Mouse (Mus musculus): ENCODE measurements around the gene N4bp1. TPM values are rescaled to one million over a fixed set of nuclear protein-coding genes. Genes with fewer than 3 reads are reported as not detected.
A peak's percentile ranks its signal among the peaks of the same experiment; 100 is the strongest.

Gene N4bp1
- total RNA-seq, 2 experiments from 2014 or later: 14.3 to 14.9 TPM

DNA sequence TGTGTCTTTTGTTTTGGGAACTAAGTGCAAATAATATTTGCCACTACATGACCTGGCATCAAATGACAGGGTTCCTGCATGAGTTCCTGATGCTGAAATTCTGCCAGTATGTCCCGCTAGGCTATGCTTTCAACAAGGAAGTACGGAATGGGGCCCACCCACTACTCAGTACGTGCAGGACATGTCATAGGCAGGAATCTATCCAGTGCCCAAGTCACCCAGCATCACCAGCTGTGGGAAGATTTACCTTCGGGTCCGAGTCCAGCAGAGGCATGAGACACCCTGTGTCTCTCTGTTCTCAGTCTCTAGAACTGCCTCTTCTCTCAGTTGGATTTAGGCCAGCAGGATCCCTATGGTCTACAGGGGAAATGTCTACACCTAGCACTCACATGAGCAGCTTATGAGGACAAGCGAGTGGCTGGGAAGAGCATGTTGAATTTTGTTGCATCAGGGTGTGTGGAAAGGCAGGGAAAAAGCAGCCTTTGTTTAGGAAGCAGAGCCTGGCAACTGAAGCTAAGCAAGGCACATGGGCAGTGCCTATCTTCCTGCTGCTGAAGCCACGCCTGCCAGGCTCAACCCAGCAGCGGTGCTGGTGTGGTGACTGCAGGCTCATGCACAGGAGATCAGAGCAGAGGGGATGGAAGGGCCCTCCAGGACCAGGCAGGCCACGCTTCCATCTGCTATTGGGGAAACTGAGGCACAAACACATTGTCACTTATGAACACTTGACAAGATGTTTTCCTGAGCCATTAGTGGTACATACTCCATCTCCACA is 59.2 kb downstream of the N4bp1 start:
- DNase-seq: no peak

DNA sequence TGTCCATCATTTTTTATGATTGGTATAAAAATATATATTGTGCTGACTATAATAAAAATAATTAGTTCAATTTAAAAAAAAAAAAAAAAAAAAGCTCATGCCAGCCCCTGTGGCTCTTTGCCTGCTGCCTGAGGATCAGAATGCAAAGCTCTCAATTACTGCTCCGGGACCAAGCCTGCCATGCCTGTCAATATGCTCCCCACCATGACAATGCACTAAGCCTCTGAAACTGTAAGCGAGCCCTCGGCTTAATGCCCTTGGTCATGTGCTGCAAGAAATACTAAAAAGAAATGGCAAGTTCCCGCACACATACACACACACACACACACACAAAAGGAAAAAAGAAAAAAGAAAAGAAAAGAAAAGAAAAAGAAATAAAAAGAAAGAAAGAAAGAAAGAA is 60.3 kb downstream of the N4bp1 start:
- no peak for DNase-seq

DNA sequence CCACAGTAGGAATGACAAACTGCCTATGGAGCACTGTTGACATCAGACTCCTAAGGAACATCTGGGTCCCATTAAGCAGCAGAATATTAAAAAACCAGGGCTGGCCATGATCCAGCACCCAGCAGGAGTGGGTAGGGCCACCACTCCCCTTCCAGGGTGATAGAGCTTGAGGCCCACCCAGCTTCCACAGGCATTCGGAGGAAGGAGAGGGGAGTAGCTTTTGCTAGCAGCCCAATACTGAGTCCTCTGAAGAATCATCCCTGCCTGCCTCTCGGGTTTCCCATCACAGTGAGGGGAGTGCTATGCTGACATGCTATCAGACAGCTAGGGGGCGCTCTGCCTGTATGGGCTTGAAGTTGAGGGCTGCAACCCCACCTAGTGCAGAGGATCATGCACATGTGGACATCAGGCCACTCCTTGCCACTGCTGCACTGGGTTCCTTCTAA is 64.3 kb downstream of the N4bp1 start:
- no peak for DNase-seq

- DNase-seq: no peak
Measured at GRCm38 (mm10) chr8:86820186-86820755, 64.8 kb downstream of the N4bp1 start.

DNA sequence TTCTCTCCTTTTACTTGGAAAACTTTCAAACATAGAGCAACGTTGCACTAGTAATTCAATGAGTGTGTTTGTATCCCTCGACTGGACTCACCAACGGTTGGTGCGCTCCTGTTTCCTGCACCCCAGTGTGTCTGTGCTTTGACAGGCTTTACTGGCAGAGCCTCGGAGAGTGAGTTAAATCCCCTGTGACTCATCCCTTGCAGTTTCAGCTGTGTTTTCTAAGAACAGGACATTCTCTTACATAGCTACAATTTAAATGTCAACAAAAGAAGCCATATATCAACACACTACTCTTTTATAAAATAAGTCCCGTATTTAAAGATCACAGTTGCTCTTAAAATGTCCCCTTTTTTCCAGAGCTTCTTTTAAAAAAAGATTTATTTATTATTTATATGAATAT is 65.6 kb downstream of the N4bp1 start:
- no peak for DNase-seq

DNA sequence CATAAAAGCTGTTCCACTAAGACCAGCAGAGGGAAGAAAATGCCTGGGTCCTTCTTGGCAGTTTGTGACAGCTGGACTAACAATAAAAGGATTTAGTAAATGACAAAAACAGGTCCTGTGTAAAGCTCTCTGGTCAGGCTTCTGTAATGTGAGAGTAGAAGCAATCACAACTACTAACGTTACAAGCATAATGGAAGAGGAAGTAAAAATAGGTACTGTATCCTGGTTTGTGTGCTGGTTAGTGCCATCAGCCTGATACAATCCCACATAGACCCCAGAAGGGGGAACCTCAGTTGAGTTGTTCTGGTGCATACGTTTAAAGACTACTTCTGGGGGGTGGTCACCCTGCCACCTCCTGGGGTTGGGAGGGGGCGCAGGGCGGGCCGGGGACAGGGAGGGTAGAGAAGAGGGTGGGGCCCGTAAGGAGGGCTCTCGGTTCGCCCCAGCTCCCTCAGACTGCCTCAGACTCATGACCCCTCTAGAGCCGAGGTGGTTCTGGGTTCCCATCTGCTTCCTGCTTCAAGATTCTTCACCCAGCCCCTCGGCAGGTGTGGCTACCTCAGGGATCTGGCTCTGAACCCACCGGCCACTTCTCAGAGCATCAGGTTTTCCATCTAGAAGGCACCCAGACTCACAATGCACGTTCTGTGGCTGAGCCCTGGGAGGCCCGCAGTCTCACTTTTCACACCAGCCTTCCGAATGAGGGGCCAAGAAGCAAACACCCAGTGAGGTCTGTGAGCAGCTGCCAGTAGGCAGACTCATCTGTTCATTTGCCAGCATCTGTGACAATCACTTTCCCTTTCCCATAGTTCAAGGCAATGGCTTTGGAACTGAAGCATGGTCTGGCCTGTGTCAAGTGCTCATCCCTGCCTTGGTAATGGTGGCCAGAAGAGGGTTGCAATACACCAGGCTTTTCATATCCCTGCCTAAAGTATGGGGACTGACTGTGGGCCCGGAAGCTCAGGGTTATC is 75.8 kb downstream of the N4bp1 start:
- no peak for DNase-seq

DNA sequence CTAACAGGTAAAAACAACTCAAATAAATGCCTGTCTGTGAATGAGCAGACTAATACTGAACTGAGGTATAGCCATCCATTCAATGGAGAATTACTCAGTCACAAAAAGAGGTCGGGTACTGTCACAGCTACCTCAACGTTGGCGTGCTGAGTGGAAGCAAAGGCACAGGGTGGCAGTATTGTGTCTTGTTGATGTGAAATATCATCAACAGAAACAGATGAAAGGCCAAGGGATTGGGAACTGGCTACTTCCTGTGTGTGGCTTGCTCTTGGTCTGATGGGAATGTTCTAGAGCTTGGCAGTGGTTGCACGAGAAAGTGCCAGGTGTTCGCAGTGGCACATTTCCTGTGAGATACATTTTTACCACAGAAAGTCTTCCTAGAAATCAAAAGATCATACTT is 76.8 kb downstream of the N4bp1 start:
- no peak for DNase-seq

GRCm38 (mm10) chr8:86801988-86802387 is 83.1 kb downstream of the N4bp1 start:
- no peak for DNase-seq

- DNase-seq: no peak
Measured at GRCm38 (mm10) chr8:86800966-86801365, 84.1 kb downstream of the N4bp1 start.

DNA sequence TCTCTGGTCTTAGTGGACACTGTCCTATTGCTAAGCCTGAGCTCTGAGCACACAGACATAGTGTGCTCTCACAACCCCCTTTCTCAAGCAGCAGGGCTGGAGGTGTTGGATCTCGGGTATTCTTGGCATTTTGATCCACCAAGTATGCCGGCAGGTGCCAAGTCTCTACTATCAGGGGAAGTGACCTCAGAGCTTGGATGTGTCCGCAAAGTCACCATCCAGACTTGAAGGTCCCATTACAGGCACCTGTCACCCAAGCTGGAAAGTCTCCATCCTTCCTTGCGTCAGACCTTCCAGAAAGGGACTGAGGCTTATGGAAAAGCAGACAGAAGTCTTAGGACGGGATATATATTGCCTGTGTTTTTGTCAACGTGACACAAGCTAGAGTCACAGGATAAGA is 86.9 kb downstream of the N4bp1 start:
- DNase-seq: peak; percentile 77

- peak; percentile 51 for DNase-seq
Measured at GRCm38 (mm10) chr8:86797705-86798104, 87.4 kb downstream of the N4bp1 start.

DNA sequence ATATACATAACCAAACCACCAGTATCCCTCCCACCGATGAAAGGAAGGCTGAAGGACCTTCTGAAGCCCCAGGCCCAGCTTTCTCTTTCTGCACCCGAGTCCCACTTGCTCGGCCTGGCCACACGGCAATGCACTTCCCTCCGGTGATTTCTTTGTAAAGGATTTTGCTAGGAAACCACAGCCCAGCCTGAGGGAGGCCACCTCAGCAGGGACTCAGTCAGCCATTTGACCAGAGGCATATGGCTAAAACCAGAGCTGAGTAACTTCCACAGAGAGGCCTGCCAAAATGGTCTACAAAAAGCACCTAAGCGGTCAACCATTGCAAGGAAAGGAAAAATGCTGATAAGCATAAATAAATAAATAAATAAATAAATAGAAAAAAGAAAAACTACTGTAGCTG is 90.3 kb downstream of the N4bp1 start:
- no peak for DNase-seq

DNA sequence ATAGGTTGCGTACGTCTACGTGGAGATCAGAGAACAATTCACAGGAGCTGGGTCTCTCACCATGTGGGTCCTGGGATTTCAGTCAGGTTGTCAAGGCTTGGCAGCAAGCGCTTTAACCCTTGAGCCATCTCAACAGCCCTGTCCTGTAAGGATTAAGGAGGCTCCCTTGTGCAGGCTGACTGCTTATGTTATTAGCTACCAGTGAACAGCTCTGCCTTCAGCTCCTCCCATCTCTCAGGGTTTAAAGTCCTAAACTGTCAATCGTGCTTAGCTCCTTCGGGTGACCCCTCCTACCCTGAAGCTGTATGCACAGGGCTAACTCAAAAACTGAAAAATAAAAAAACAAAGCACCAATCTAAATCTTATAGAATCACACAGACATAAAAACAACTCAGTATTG is 93.5 kb downstream of the N4bp1 start:
- no peak for DNase-seq

GRCm38 (mm10) chr8:86789576-86789975 is 95.5 kb downstream of the N4bp1 start:
- DNase-seq: no peak

GRCm38 (mm10) chr8:86787891-86788420 is 97.1 kb downstream of the N4bp1 start:
- DNase-seq: peak; percentile 69

DNA sequence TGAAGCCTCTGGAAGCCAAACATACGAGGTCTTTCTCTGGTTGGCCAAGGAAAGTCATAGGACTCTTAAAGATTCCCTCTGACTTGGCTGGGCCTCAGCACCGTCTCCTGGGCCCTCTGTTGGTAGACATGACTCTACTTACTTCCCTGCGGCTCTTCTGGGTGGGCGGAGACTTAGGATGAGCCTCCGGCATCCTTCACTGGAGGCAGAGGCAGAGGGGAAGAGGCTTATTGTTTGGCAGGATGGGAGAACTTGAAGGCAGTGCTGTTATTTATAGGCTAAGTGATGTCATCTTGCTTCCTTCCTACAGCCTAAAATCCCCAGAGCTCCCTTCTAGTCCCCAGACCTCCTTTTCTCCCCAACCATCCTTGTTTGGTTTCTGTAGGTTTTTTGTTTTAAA is 98.6 kb downstream of the N4bp1 start:
- DNase-seq: no peak

- no peak for DNase-seq
Measured at GRCm38 (mm10) chr8:86781094-86781493, 104.0 kb downstream of the N4bp1 start.

GRCm38 (mm10) chr8:86779207-86779606 is 105.9 kb downstream of the N4bp1 start:
- DNase-seq: no peak

DNA sequence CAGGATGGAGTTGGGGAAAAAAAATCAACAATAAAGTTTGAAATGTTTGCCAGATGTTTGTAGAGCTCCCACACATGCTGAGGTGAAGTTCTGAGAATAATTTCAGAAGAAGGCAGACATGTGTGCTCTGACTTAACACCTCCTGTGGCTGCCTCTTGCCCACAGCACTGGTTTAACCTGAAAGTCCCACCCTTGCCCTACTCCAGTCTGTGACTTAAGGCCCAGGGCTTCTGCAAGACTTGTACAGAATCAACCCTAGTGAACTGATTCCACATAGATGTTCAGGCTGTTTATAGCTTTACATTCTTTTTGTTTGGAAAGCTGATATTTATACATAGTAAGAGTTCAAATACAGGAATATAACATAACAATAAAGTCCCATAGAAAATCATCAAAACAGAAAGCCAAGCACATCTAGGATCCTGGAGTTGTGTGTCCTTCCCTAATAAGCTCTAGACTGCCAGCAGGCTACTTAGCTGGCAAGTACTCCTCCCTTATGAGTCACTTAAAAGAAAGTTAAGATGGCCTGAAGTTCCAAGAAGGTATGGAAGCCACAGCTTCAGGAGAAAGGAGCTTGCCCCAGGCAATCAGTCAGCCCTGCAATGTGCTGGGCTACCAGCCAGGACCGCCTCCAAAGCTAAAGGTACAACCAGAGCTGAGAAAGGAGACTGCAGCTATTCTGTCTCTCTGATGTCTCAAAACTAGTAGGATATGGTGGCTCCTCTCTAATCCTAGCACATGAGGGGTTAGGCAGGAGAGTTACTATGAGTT is 114.9 kb downstream of the N4bp1 start:
- no peak for DNase-seq

GRCm38 (mm10) chr8:86768499-86768898 is 116.6 kb downstream of the N4bp1 start:
- peak; percentile 34 for DNase-seq

DNA sequence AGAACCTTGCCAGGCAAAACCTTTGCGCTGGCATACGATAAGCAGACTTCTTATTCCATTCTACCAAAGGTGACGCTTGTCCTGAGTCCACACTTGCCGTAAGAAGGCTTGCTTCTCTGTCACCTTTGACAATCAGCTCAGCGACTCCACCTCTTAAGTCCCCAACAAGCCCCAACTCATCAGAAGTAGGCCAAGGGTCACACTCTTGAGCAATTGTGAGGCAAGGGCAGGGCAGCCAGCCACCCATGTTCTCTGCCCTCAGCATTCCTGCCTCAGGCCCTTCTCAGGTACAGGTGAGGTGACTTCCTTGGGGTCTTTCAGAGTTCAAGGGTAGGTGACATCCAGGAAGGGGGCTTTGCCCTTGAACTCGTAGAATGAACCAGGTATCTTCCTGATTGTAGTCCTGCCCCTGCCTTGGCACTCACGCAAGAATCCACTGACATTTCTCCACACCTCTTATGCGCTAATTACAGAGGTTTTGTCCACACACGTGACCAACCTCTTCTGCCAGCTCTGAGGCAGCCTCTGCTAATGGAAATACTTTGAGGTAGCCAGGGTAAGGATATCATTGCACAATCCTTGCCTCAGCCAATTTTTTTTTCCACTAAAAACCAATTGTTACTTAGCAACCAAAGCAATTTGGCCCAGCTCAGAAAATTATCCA is 118.4 kb downstream of the N4bp1 start:
- DNase-seq: no peak
